Mouse (Mus musculus): ENCODE measurements at regions not wholly inside any gene's neighbourhood (a gene's known extent, or its start where the extent isn't known, plus 50 kb on each side); places are given as distances from the start of the nearest gene placed in this dataset.

DNA sequence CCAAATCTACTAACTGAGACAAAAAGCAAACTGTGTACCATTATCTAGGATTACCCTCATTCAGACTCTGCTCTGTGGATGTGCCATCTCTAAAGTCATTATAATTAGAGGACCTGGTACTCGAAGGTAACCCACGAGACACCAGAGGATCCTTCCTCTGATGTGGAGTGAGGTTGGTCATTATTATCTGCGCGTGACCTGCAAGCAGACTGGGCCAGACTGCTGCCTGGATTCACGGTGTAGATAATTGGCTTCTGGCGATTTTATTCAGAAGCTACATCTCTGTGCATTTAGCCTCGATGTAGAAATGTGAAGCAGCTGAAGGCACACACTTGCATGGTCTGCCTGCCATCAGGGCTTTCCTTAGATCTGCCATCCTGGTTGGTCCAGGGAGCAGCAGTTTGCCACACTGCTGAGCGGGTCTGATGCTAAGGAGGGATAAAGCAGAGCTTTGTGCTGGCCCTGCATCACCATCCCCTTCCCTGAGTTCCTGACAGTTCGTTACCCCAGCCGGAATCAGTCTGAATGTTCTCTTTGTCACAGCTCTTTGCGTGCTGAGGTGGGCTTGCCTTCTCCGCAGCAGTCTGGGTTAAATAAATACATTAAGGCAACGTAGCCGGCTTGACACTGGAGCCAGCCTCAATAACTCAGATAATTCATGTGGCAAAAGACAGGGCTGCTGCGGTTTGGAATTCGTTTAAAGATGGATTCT, 152.4 kb downstream of the Wdr11 start:
- no peak for TF ChIP-seq POLR2A (IDR thresholded peaks at IDR 0.05; ENCODE audit: low read depth, low read length)
- no peak for TF ChIP-seq CTCF (IDR thresholded peaks at IDR 0.05; ENCODE audit: borderline replicate concordance, insufficient read depth, low read length)
- Histone ChIP-seq H3K4me3 (ENCODE audit: insufficient read depth, low read length) (no peak overlapping the region), H3K4me1 (ENCODE audit: control insufficient read depth, insufficient read depth, low read length) (peaks cover 10% of the 10 kb centered on the region), H3K27ac (ENCODE audit: insufficient read depth, low read length) (no peak overlapping the region)

DNA sequence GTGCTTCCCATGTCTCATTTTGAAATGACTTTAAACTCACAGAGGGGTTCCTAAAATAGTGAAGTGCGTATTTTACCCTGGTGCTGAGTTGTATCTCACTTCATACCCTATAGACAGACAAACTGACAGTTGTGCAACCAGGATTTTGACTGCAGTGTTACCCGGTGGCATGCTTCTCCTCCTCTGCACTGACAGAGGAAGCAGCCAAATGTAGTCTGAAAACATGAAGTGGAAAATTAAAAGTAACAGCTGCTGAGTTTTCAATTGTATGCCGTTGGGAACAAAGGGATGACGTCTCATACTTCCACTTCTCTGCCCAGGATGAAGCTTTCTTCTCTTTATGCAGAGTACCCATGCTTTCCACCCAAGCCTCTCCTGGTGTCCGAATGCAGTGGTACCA, 155.0 kb downstream of the Wdr11 start:
- Histone ChIP-seq H3K4me3 (ENCODE audit: insufficient read depth, low read length) (no peak overlapping the region), H3K4me1 (ENCODE audit: control insufficient read depth, insufficient read depth, low read length) (peaks cover 13% of the 10 kb centered on the region), H3K27ac (ENCODE audit: insufficient read depth, low read length) (0 out of 2 replicates have a peak overlapping the region, but pooled peaks have one; percentile 12)
- TF ChIP-seq POLR2A (IDR thresholded peaks at IDR 0.05; ENCODE audit: low read depth, low read length) = no peak
- no peak for TF ChIP-seq CTCF (IDR thresholded peaks at IDR 0.05; ENCODE audit: borderline replicate concordance, insufficient read depth, low read length)

DNA sequence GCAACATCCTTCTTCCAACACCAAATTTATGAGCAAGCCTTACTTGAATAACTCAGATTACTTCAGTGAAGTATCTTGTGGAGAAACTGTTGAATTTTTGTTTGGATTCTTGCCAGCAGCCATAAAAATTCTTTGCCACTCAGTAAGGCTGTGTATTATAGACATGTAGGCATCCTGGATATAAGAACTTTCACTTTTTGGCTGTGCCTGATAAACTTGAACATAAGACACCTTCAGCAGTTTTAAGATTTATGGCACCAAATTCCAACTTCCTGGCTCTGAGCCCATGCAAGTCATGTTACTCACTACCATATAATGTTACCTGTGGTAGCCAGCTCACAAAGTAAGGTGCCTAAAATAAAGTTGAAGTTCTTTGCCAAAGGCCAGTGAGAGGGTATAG, 159.3 kb downstream of the Wdr11 start:
- Histone ChIP-seq H3K4me1 (ENCODE audit: control insufficient read depth, insufficient read depth, low read length) (peaks cover 5% of the 10 kb centered on the region), H3K27ac (ENCODE audit: insufficient read depth, low read length) (peak overlapping the region; percentile 83), H3K4me3 (ENCODE audit: insufficient read depth, low read length) (no peak overlapping the region)
- TF ChIP-seq POLR2A (IDR thresholded peaks at IDR 0.05; ENCODE audit: low read depth, low read length) (no peak), CTCF (IDR thresholded peaks at IDR 0.05; ENCODE audit: borderline replicate concordance, insufficient read depth, low read length) (no peak)

DNA sequence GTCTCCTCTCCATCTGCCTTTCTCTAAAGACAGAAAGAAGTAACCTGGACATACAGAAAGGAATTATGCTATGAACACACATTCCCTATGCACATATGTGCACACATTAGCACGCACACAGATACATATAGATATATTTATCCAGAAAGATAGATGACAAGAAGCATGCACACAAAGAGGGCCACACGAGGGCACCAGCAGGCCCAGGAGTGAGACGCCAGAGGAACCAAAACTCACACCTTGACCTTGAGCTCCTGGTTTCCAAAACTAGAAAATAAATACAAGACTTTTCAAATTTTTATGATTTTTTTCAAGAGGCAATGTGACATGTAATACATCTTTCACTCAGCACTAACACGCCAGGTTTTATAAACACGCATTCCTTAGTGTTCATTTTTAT, 163.1 kb downstream of the Wdr11 start:
- Histone ChIP-seq H3K4me3 (ENCODE audit: insufficient read depth, low read length) (no peak overlapping the region), H3K27ac (ENCODE audit: insufficient read depth, low read length) (no peak overlapping the region), H3K4me1 (ENCODE audit: control insufficient read depth, insufficient read depth, low read length) (peaks cover 10% of the 10 kb centered on the region)
- TF ChIP-seq CTCF (IDR thresholded peaks at IDR 0.05; ENCODE audit: borderline replicate concordance, insufficient read depth, low read length) (0 out of 2 replicates have a peak, but pooled peaks have one; percentile 13), POLR2A (IDR thresholded peaks at IDR 0.05; ENCODE audit: low read depth, low read length) (no peak)

DNA sequence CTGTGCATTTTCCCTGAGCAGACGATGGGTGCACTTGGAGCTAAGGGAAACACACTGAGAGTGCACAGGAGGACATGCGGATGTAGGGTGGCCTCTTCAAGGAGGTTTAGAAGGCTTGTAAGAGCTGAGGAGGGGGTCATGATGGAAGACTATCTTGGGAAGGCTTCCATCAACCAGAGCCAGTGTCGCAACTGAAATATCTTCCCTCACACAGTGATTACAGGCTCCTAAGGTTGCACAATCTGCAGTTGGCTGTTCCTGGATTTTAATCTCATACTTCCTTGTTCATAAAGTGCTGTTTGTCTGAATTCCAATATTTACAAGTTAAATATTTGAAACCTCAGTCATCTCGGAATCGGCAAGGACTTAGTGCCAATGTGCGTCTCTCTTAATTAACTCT, 164.5 kb downstream of the Wdr11 start:
- Histone ChIP-seq H3K27ac (ENCODE audit: insufficient read depth, low read length) (no peak overlapping the region), H3K4me3 (ENCODE audit: insufficient read depth, low read length) (no peak overlapping the region), H3K4me1 (ENCODE audit: control insufficient read depth, insufficient read depth, low read length) (peaks cover 9% of the 10 kb centered on the region)
- no peak for TF ChIP-seq CTCF (IDR thresholded peaks at IDR 0.05; ENCODE audit: borderline replicate concordance, insufficient read depth, low read length)
- no peak for TF ChIP-seq POLR2A (IDR thresholded peaks at IDR 0.05; ENCODE audit: low read depth, low read length)

DNA sequence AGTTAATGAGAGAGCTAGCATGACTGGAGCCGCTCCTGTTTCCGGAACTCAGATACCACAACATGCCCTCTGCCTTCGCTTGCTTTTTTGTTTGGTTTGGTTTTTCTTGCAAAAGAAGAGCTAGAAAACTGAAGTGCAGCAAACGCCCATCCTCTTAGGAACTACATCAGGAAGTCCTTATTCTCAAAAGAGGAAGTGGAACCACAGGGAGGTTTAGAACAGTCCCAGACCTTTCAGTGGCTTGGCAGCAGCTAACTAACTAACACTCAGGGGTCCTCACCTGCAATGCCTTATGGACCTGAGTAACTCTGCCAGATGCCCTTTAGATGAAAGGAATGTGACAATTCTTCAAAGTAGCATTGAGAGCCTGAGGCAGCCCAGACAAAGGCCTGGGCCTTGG, 168.2 kb downstream of the Wdr11 start:
- TF ChIP-seq CTCF (IDR thresholded peaks at IDR 0.05; ENCODE audit: borderline replicate concordance, insufficient read depth, low read length) (no peak), POLR2A (IDR thresholded peaks at IDR 0.05; ENCODE audit: low read depth, low read length) (no peak)
- H3K4me1 ChIP-seq (ENCODE audit: control insufficient read depth, insufficient read depth, low read length) = peaks cover 16% of the 10 kb centered on the region
- no peak overlapping the region for H3K4me3 ChIP-seq (ENCODE audit: insufficient read depth, low read length)
- H3K27ac ChIP-seq (ENCODE audit: insufficient read depth, low read length) = no peak overlapping the region

DNA sequence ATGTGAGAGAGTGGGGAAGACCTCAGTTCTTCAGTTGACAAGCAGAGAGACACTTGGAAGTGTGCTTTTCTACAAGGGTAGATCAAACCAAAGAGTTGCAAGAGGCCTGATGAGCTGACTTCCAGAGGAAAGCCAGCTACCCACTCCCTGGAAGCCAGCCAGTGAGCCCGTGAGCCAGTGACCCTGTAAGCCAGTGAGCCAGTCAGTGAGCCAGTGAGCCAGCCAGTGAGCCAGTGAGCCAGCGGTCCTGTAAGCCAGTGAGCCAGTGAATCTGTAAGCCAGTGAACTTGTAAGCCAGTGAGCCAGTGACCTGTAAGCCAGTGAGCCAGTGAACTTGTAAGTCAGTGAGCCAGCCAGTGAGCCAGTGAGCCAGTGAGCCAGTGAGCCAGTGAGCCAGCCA, 168.7 kb downstream of the Wdr11 start:
- Histone ChIP-seq H3K4me1 (ENCODE audit: control insufficient read depth, insufficient read depth, low read length) (peaks cover 16% of the 10 kb centered on the region), H3K27ac (ENCODE audit: insufficient read depth, low read length) (no peak overlapping the region; the same call in 1 of the 2 replicates), H3K4me3 (ENCODE audit: insufficient read depth, low read length) (no peak overlapping the region)
- TF ChIP-seq CTCF (IDR thresholded peaks at IDR 0.05; ENCODE audit: borderline replicate concordance, insufficient read depth, low read length) (no peak), POLR2A (IDR thresholded peaks at IDR 0.05; ENCODE audit: low read depth, low read length) (no peak)

DNA sequence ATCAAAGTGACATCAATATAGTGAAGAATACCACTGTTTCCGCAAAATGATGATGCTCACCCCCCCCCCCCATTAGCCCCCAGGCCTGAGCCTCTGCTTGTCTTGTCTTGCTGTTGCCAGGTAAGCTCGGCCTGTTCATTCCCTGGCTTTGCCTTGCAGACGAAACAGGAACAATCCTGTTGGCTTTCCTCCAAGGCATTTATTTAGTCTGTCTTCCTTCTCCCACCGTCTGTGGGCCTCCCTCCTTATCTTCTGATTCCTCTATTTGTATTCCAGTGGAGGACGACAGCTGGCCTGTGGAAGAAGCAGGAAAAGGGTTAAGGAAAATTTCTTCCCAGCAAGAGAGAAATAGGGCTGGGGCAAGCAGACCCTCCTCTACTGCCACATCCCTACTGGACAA, 172.1 kb downstream of the Wdr11 start:
- Histone ChIP-seq H3K4me1 (ENCODE audit: control insufficient read depth, insufficient read depth, low read length) (peaks cover 14% of the 10 kb centered on the region), H3K27ac (ENCODE audit: insufficient read depth, low read length) (no peak overlapping the region), H3K4me3 (ENCODE audit: insufficient read depth, low read length) (no peak overlapping the region)
- TF ChIP-seq CTCF (IDR thresholded peaks at IDR 0.05; ENCODE audit: borderline replicate concordance, insufficient read depth, low read length) (no peak), POLR2A (IDR thresholded peaks at IDR 0.05; ENCODE audit: low read depth, low read length) (no peak)

DNA sequence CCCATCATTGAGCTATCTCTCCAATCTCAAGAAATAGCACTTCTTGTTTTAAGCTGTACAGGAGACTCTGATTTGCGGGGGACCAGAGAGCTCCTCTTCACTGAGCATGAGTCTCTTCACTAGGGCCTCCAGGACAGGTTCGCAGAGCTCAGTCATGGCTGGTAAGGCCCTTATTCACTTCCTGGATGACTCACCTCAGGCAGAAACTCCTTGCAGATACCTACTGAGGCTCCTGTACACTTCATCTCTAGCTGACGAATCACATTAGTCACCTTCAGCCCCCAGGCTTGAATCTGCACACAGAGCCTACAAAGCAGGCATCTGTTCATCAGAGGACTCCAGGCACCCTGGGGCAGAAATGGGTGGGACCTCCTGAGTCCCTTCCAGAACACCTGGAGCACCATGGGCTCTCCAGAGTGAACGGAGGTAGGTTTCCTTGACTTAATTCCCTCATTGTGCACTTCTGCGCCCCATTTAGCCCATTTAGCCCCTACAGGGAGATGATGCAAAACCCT, 172.8 kb downstream of the Wdr11 start:
- Histone ChIP-seq H3K27ac (ENCODE audit: insufficient read depth, low read length) (no peak overlapping the region), H3K4me1 (ENCODE audit: control insufficient read depth, insufficient read depth, low read length) (peaks cover 10% of the 10 kb centered on the region), H3K4me3 (ENCODE audit: insufficient read depth, low read length) (no peak overlapping the region)
- no peak for TF ChIP-seq CTCF (IDR thresholded peaks at IDR 0.05; ENCODE audit: borderline replicate concordance, insufficient read depth, low read length)
- TF ChIP-seq POLR2A (IDR thresholded peaks at IDR 0.05; ENCODE audit: low read depth, low read length) = no peak

DNA sequence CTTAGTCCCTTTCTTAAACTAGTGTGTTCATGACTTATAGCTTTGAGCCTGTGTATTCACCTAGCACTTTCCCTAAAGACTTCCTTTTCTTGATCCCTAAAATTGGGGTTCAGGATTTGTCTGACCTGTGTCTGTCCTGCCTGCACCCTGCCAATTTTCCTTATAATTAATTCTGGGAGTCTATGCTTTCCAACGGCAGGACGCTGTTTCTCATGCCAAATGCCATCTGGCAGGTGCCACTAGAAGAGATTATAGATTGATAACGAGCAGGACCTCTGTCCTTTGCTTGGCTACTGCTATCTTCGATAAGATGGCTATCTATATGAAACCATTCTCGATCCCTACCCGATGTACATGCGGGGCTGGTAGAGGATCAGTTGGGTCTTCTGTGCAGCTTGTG, 174.0 kb downstream of the Wdr11 start:
- no peak overlapping the region for H3K27ac ChIP-seq (ENCODE audit: insufficient read depth, low read length)
- H3K4me1 ChIP-seq (ENCODE audit: control insufficient read depth, insufficient read depth, low read length) = peaks cover 10% of the 10 kb centered on the region
- H3K4me3 ChIP-seq (ENCODE audit: insufficient read depth, low read length) = no peak overlapping the region
- TF ChIP-seq CTCF (IDR thresholded peaks at IDR 0.05; ENCODE audit: borderline replicate concordance, insufficient read depth, low read length) = no peak
- TF ChIP-seq POLR2A (IDR thresholded peaks at IDR 0.05; ENCODE audit: low read depth, low read length) = no peak

Measured in embryonic fibroblast, embryonic 13.5 days (primary cell).